Mouse (Mus musculus): ENCODE results near the gene Nlrp6.

Nlrp6 gene

GRCm38 (mm10) chr7:140912846-140913482 is 7.7 kb upstream of the Nlrp6 start:
- no peak for DNase-seq

GRCm38 (mm10) chr7:140914031-140914690 is 6.5 kb upstream of the Nlrp6 start:
- no peak for DNase-seq

GRCm38 (mm10) chr7:140919911-140920310 is 791 bp upstream of the Nlrp6 start:
- DNase-seq, result no peak

GRCm38 (mm10) chr7:140921225-140921975 is 698 bp downstream of the Nlrp6 start:
- DNase-seq, result no peak

GRCm38 (mm10) chr7:140922398-140923069 is 1.8 kb downstream of the Nlrp6 start:
- DNase-seq, result peak; percentile 44

GRCm38 (mm10) chr7:140923070-140923775 is 2.5 kb downstream of the Nlrp6 start:
- no peak for DNase-seq

- DNase-seq, result no peak
Observed at GRCm38 (mm10) chr7:140927181-140927580, 6.5 kb downstream of the Nlrp6 start.

GRCm38 (mm10) chr7:140938436-140938835 is 17.7 kb downstream of the Nlrp6 start:
- no peak for DNase-seq

GRCm38 (mm10) chr7:140938896-140939295 is 18.2 kb downstream of the Nlrp6 start:
- DNase-seq, result no peak

GRCm38 (mm10) chr7:140939669-140940171 is 19.0 kb downstream of the Nlrp6 start:
- peak; percentile 38 for DNase-seq

GRCm38 (mm10) chr7:140941222-140942051 is 20.7 kb downstream of the Nlrp6 start, which contains the start of gene Pgghg:
Gene Pgghg, plus strand, starts transcription at chr7:140941391.
- peak; percentile 89 for DNase-seq

GRCm38 (mm10) chr7:140942341-140942740 is 21.6 kb downstream of the Nlrp6 start:
- peak; percentile 23 for DNase-seq

- no peak for DNase-seq
Observed at GRCm38 (mm10) chr7:140942811-140943210, 22.1 kb downstream of the Nlrp6 start.

- no peak for DNase-seq
Observed at GRCm38 (mm10) chr7:140943356-140943755, 22.7 kb downstream of the Nlrp6 start.

- no peak for DNase-seq
Observed at GRCm38 (mm10) chr7:140944236-140944635, 23.5 kb downstream of the Nlrp6 start.

GRCm38 (mm10) chr7:140945247-140945646 is 24.5 kb downstream of the Nlrp6 start:
- no peak for DNase-seq

- no peak for DNase-seq
Observed at GRCm38 (mm10) chr7:140946311-140946710, 25.6 kb downstream of the Nlrp6 start.

- no peak for DNase-seq
Observed at GRCm38 (mm10) chr7:140946980-140947379, 26.3 kb downstream of the Nlrp6 start.

- no peak for DNase-seq
Observed at GRCm38 (mm10) chr7:140948161-140948560, 27.5 kb downstream of the Nlrp6 start.

GRCm38 (mm10) chr7:140949255-140949654 is 28.6 kb downstream of the Nlrp6 start:
- DNase-seq, result no peak

- no peak for DNase-seq
Observed at GRCm38 (mm10) chr7:140949824-140950530, 29.3 kb downstream of the Nlrp6 start, which contains the start of gene Ifitm5. Gene Ifitm5, minus strand, starts transcription at chr7:140950291.
